Comparison of ENCODE assay signal across 8 mouse cellular contexts in the genomic region with DNA sequence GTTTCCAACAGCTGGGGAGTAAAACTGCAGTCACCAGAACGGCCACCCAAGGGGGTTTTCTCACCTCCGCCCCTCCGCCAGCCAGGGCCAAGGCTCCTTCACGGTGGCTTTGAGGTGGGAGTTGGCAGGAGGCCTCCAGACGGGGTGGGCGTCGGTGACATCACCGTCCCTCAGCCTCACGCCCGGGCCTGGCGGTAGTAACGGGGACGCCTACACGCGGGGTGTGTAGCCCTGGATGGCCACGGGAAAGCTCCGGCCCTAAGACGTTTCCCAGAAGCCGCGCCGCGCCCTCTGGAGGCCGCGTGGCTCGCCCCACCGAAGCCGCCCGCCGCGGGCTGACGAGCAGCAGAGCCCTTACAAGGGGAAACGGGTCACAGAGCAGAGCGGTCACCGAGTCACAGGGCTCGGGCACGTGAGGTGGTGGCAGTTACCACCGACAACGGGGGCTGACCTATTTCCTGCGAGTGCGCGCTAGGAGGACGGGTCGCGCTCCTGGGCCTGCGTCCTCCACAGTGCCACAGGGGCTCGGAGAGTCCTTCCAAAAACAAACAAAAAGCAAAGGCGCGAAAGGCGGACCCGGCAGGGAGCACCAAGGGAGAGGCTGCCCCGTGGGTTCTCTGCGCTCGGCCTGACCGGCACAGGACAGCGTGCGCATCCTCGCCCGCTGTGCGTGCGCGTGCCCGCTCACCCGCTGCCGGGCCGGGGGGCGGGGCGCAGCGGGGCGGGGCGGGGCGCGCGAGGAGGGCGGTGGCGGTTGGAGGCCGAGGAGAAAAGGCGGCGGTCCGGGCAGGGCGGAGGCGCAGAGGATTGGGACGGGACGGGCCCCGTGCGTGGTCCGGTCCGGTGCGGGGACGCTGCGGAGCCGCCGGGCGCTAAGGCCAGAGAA. TPM values are rescaled to one million over a fixed set of nuclear protein-coding genes. Genes with fewer than 3 reads are reported as not detected.
A peak's percentile ranks its signal among the peaks of the same experiment; 100 is the strongest.
DNase-seq lines count a peak whose midpoint lies in the region; ATAC-seq and TF ChIP-seq lines count a peak whose summit lies in the region.

A gene (plus strand): TSS at position 753 of the 886 bp plus-strand sequence.

- peak; percentile 22 for TF ChIP-seq CTCF in lung, embryonic 14.5 days (IDR thresholded peaks at IDR 0.05; ENCODE audit: low read depth)

- peak within 1 kb of the TSS; percentile 99 for H3K27ac ChIP-seq in lung, embryonic 14.5 days (ENCODE audit: low read depth)

- peak within 1 kb of the TSS; percentile 90 for H3K4me2 ChIP-seq in lung, embryonic 14.5 days

- 0 out of 2 replicates have a peak, but pooled peaks cover 5% of the 10 kb centered on the region for H3K4me1 ChIP-seq in lung, embryonic 14.5 days (ENCODE audit: insufficient read depth)

- H3K4me3 ChIP-seq in lung, embryonic 14.5 days (ENCODE audit: low read depth, low read length): peak within 1 kb of the TSS; percentile 88

- WGBS in lung, embryonic 14.5 days: under 1% methylated on average over 71 of the region's 93 CpGs

- H3K9ac ChIP-seq in lung, embryonic 14.5 days: peak within 1 kb of the TSS; percentile 98

- H3K27me3 ChIP-seq in lung, embryonic 14.5 days (ENCODE audit: insufficient read depth, low read length): no peaks in the 10 kb centered on the region

- H3K36me3 ChIP-seq in lung, embryonic 14.5 days (ENCODE audit: insufficient read depth): no peaks in the 10 kb centered on the region

- peak; percentile 92 to 96 for ATAC-seq in hematopoietic stem cell, adult 5-6 weeks (replicated peaks in 1 of 2; ENCODE audit: insufficient read depth in 1 of 2, low FRiP score in 2 of 2, low TSS enrichment in 1 of 2, low read depth in 1 of 2, poor library complexity in 2 of 2, severe bottlenecking in 2 of 2)
- peak; percentile 93 for ATAC-seq in lung, embryonic 14.5 days (ENCODE audit: insufficient read depth)
- peak; percentile 82 for ATAC-seq in neutrophil, adult 5-6 weeks (ENCODE audit: extremely low read depth, insufficient number of reproducible peaks, low FRiP score, poor library complexity, severe bottlenecking)

- no peaks in the 10 kb centered on the region for H3K9me3 ChIP-seq in lung, embryonic 14.5 days (ENCODE audit: low read depth, low read length)

- DNase-seq in MEL-GATA-1-ER (ENCODE audit: extremely low read depth, low read depth): peak; percentile 59
- DNase-seq in cerebellum, adult 8-10 months: peak; percentile 92
- peak; percentile 85 for DNase-seq in forelimb bud, embryonic 11.5 days (ENCODE audit: low read depth, low spot score)
- DNase-seq in layer of hippocampus, adult 8-10 months (ENCODE audit: low spot score in 2 of 2): peak; percentile 85
- DNase-seq in lung, embryonic 14.5 days: peak; percentile 92
- DNase-seq in testis, postnatal 14 days (ENCODE audit: low spot score): peak; percentile 90

RNA-seq across cellular contexts. Expression of the gene that starts here (rescaled TPM):
- 26.3 and 30.0 TPM in 2 replicates for total RNA-seq in hematopoietic stem cell, adult 5-6 weeks (2017)
- total RNA-seq in layer of hippocampus, adult 8-10 months (2022): 10 to 100 TPM; 10.3 to 12.6 (median 11.0) TPM
- polyA plus RNA-seq in lung, embryonic 14.5 days (2014; fragmentation: Nextera tagmentation; extraction: Ambion mirVana): 33.3 and 33.6 TPM in 2 replicates
- total RNA-seq in neutrophil, adult 5-6 weeks (2017): 10.7 and 12.0 TPM in 2 replicates

Comparison
In these comparisons a context has a peak if more than half of its experiments do, and no peak if none do; other contexts are left out.
1. Peak in every context shown above with its lines: DNase-seq, ATAC-seq, H3K4me3 ChIP-seq and H3K27ac ChIP-seq.